Mouse (Mus musculus) erythroblast, embryonic 14.5 days (primary cell): Measurements from ENCODE around the gene Ano10.

ENCODE experiments used
- GATA1 ChIP-seq: IDR thresholded peaks from 2 replicates; pipeline ENCODE4 v1.6.1; 2012; ENCODE audit warnings: low read length, inconsistent platforms, mixed read lengths
- TAL1 ChIP-seq: IDR thresholded peaks from 3 replicates; pipeline ENCODE4 v1.6.1; 2012; ENCODE audit warnings: low read length, inconsistent platforms, mixed read lengths

- no peak for TF ChIP-seq GATA1
- TF ChIP-seq TAL1, result no peak
Observed at GRCm38 (mm10) chr9:122173405-122174233, 120.6 kb downstream of the Ano10 start.
